Mouse (Mus musculus) spleen, adult 2 months (tissue): ENCODE data around the gene S1pr5. TPM values are rescaled to one million over a fixed set of nuclear protein-coding genes. Genes with fewer than 3 reads are reported as not detected.

Experiments used
- DNase-seq, 2 experiments: peaks; one replicate each; pipeline versions ENCODE4 v3.0.0 to v3.0.0-alpha.2; 2012 to 2021; ENCODE audit warnings: low spot score in 2 of 2, low read depth in 1 of 2
- H3K27ac ChIP-seq: fragments of 200-500 bp; 2 replicates; pipeline ENCODE4 v1.5.1; 2012; ENCODE audit warnings: low read length, inconsistent platforms; ENCODE audit not compliant: insufficient read depth
- H3K27me3 ChIP-seq: fragments of 200-500 bp; 2 replicates; pipeline ENCODE4 v1.6.1; 2012; ENCODE audit warnings: mild to moderate bottlenecking, moderate library complexity, low read length, inconsistent platforms; ENCODE audit not compliant: control insufficient read depth, insufficient read depth
- H3K36me3 ChIP-seq: fragments of 200-500 bp; 2 replicates; pipeline ENCODE4 v1.6.1; 2012; ENCODE audit warnings: mild to moderate bottlenecking, low read length, inconsistent platforms; ENCODE audit not compliant: control insufficient read depth, insufficient read depth
- H3K4me1 ChIP-seq: fragments of 200-500 bp; 2 replicates; pipeline ENCODE4 v1.6.1; 2011; ENCODE audit warnings: inconsistent platforms; ENCODE audit not compliant: control insufficient read depth, insufficient read depth, insufficient read length
- H3K4me3 ChIP-seq: fragments of 200-500 bp; 2 replicates; pipeline ENCODE4 v1.5.1; 2011; ENCODE audit warnings: mild to moderate bottlenecking, inconsistent platforms; ENCODE audit not compliant: insufficient read depth, insufficient read length; ENCODE audit errors: extremely low read depth
- CTCF ChIP-seq: fragments of 200-500 bp; IDR thresholded peaks from 2 replicates; pipeline ENCODE4 v1.5.1; 2011; ENCODE audit warnings: mild to moderate bottlenecking, inconsistent platforms; ENCODE audit not compliant: insufficient read depth, insufficient read length, insufficient replicate concordance; ENCODE audit errors: extremely low read depth
- POLR2A ChIP-seq: fragments of 200-500 bp; IDR thresholded peaks from 2 replicates; pipeline ENCODE4 v1.6.1; 2011; ENCODE audit warnings: low read depth, low read length, inconsistent platforms
- WGBS: fragments of 180-500 bp; shearing (Covaris S2); methylation state at CpG from one replicate; pipeline ENCODE4 v1.1.7; 2018; 5-methylcytosine and 5-hydroxymethylcytosine counted together
- polyA plus RNA-seq: library from polyadenylated mRNA; depleted of rRNA; stranded (reverse); fragments of >200 nt; gene quantifications from 2 replicates; pipeline ENCODE4 v1.2.3, GENCODE M21; 2012

Gene S1pr5
- polyA plus RNA-seq, 1 experiment: 12.2 TPM

- H3K4me3 ChIP-seq: peak overlapping the region; percentile 14
- H3K27me3 ChIP-seq: no peaks in the 10 kb centered on the region
- H3K4me1 ChIP-seq: peaks cover 8% of the 10 kb centered on the region; the same call in 1 of the 2 replicates
- H3K36me3 ChIP-seq: no peaks in the 10 kb centered on the region
- 6% methylated on average over 21 of the region's 21 CpGs for WGBS
- DNase-seq: peak; percentile 89 to 93
- H3K27ac ChIP-seq: peak overlapping the region; percentile 48
- peak; percentile 92 for TF ChIP-seq CTCF
- no peak for TF ChIP-seq POLR2A
Observed at GRCm38 (mm10) chr9:21220490-21221382, 27.5 kb downstream of the S1pr5 start.

- no peak overlapping the region for H3K27ac ChIP-seq
- DNase-seq: no peak
- peaks cover 3% of the 10 kb centered on the region; the same call in 1 of the 2 replicates for H3K4me1 ChIP-seq
- TF ChIP-seq POLR2A (no peak), CTCF (no peak)
- H3K27me3 ChIP-seq: no peaks in the 10 kb centered on the region
- H3K36me3 ChIP-seq: no peaks in the 10 kb centered on the region
- no peak overlapping the region for H3K4me3 ChIP-seq
- WGBS: 52% methylated on average over 3 of the region's 3 CpGs
Observed at GRCm38 (mm10) chr9:21219820-21220219, 28.4 kb downstream of the S1pr5 start.

GRCm38 (mm10) chr9:21216050-21216841 lies 32.0 kb downstream of the S1pr5 start:
- Histone ChIP-seq H3K4me1 (peaks cover 3% of the 10 kb centered on the region; the same call in 1 of the 2 replicates), H3K4me3 (no peak overlapping the region), H3K27me3 (no peaks in the 10 kb centered on the region), H3K27ac (no peak overlapping the region), H3K36me3 (peaks cover under 1% of the 10 kb centered on the region)
- 85% methylated on average over 25 of the region's 25 CpGs for WGBS
- TF ChIP-seq CTCF (no peak), POLR2A (no peak)
- no peak for DNase-seq

- 69% methylated on average over 7 of the region's 7 CpGs for WGBS
- DNase-seq: no peak
Observed at GRCm38 (mm10) chr9:21213617-21214190, 34.5 kb downstream of the S1pr5 start.

GRCm38 (mm10) chr9:21211624-21212023 lies 36.6 kb downstream of the S1pr5 start:
- DNase-seq: no peak
- no peak overlapping the region for H3K27ac ChIP-seq
- H3K36me3 ChIP-seq: peaks cover 4% of the 10 kb centered on the region
- no peak for TF ChIP-seq CTCF
- TF ChIP-seq POLR2A: no peak
- H3K4me1 ChIP-seq: no peaks in the 10 kb centered on the region
- H3K4me3 ChIP-seq: no peak overlapping the region
- 89% methylated on average over 7 of the region's 7 CpGs for WGBS
- H3K27me3 ChIP-seq: no peaks in the 10 kb centered on the region

More at GRCm38 (mm10) chr9:21213617-21214190, 34.5 kb downstream of the S1pr5 start:
- H3K4me3 ChIP-seq: no peak overlapping the region
- H3K27me3 ChIP-seq: no peaks in the 10 kb centered on the region
- TF ChIP-seq POLR2A: no peak
- peak; percentile 51; the same call in 1 of the 2 replicates for TF ChIP-seq CTCF
- no peaks in the 10 kb centered on the region for H3K4me1 ChIP-seq
- no peak overlapping the region for H3K27ac ChIP-seq
- H3K36me3 ChIP-seq: peaks cover 4% of the 10 kb centered on the region

- H3K4me3 ChIP-seq: no peak overlapping the region
- TF ChIP-seq POLR2A: no peak
- TF ChIP-seq CTCF: no peak
- no peak for DNase-seq
- peaks cover 4% of the 10 kb centered on the region for H3K36me3 ChIP-seq
- H3K27ac ChIP-seq: no peak overlapping the region
- 90% methylated on average over 6 of the region's 6 CpGs for WGBS
- no peaks in the 10 kb centered on the region for H3K27me3 ChIP-seq
- H3K4me1 ChIP-seq: no peaks in the 10 kb centered on the region
Observed at GRCm38 (mm10) chr9:21210821-21211220, 37.4 kb downstream of the S1pr5 start.
